Mouse (Mus musculus) embryo, embryonic 9.5 days (tissue): ENCODE results near the gene Gart.

Experiments
- DNase-seq: peaks from one replicate; pipeline ENCODE4 v3.0.0-alpha.2; 2017; ENCODE audit errors: extremely low spot score

The Gart gene

GRCm38 (mm10) chr16:91609501-91610245, 37.1 kb downstream of the Gart start:
- DNase-seq = no peak

- no peak for DNase-seq
Measured at GRCm38 (mm10) chr16:91606958-91607357, 39.8 kb downstream of the Gart start.

- DNase-seq = no peak
Measured at GRCm38 (mm10) chr16:91605156-91605555, 41.6 kb downstream of the Gart start.

- no peak for DNase-seq
Measured at GRCm38 (mm10) chr16:91601693-91602092, 45.1 kb downstream of the Gart start.

- DNase-seq = no peak
Measured at GRCm38 (mm10) chr16:91601081-91601480, 45.7 kb downstream of the Gart start.

GRCm38 (mm10) chr16:91599242-91599641, 47.5 kb downstream of the Gart start:
- no peak for DNase-seq

GRCm38 (mm10) chr16:91597672-91598010, 49.1 kb downstream of the Gart start, which contains the start of gene Tmem50b:
TSS of gene Tmem50b (minus strand) at chr16:91597800.
- DNase-seq = peak; percentile 98

- peak; percentile 56 for DNase-seq
Measured at GRCm38 (mm10) chr16:91596779-91597671, 49.7 kb downstream of the Gart start.

GRCm38 (mm10) chr16:91596397-91596778, 50.4 kb downstream of the Gart start:
- DNase-seq = no peak

- DNase-seq = no peak
Measured at GRCm38 (mm10) chr16:91595076-91595475, 51.7 kb downstream of the Gart start.

- no peak for DNase-seq
Measured at GRCm38 (mm10) chr16:91593262-91593661, 53.5 kb downstream of the Gart start.

- no peak for DNase-seq
Measured at GRCm38 (mm10) chr16:91592162-91592561, 54.6 kb downstream of the Gart start.

GRCm38 (mm10) chr16:91588703-91589102, 58.0 kb downstream of the Gart start:
- DNase-seq = no peak

- no peak for DNase-seq
Measured at GRCm38 (mm10) chr16:91587730-91588453, 58.9 kb downstream of the Gart start.

- no peak for DNase-seq
Measured at GRCm38 (mm10) chr16:91586244-91586643, 60.5 kb downstream of the Gart start.

GRCm38 (mm10) chr16:91585617-91586016, 61.1 kb downstream of the Gart start:
- DNase-seq = no peak

- no peak for DNase-seq
Measured at GRCm38 (mm10) chr16:91582307-91582706, 64.4 kb downstream of the Gart start.

- DNase-seq = no peak
Measured at GRCm38 (mm10) chr16:91578980-91579720, 67.6 kb downstream of the Gart start.

GRCm38 (mm10) chr16:91575151-91575550, 71.6 kb downstream of the Gart start:
- DNase-seq = no peak
